Mouse (Mus musculus): ENCODE measurements around the gene Gm20737.
"Not testable (repeated sequence)": the region's sequence is repeated elsewhere in the genome, so short reads cannot be mapped to it uniquely, and the experiment has no call there.

Gm20737 gene

GRCm38 (mm10) chrY:10535942-10536341, at the start of gene Gm20737:
Gene Gm20737, minus strand, starts transcription at chrY:10536042.
- not testable (repeated sequence) for DNase-seq

GRCm38 (mm10) chrY:10553153-10553552, 17.3 kb upstream of the Gm20737 start, which contains the start of gene Gm21775:
Gene Gm21775, plus strand, starts transcription at chrY:10553453.
- DNase-seq: not testable (repeated sequence)

Measured in spleen, adult 18-20 months (tissue).